Mouse (Mus musculus) G1E (cell line): Measurements from ENCODE around the gene E330017A01Rik. TPM values are rescaled to one million over a fixed set of nuclear protein-coding genes. Genes with fewer than 3 reads are reported as not detected.
"Not testable (repeated sequence)": the region's sequence is repeated elsewhere in the genome, so short reads cannot be mapped to it uniquely, and the experiment has no call there.

Experiments
- ATAC-seq: 2 replicates; pipeline ENCODE4 v1.8.0; 2016; ENCODE audit warnings: mild to moderate bottlenecking; ENCODE audit not compliant: insufficient number of reproducible peaks, poor library complexity, low FRiP score, severe bottlenecking; ENCODE audit errors: extremely low read depth
- DNase-seq: peaks from one replicate; pipeline ENCODE4 v3.0.0; 2012; ENCODE audit warnings: low spot score
- H3K27me3 ChIP-seq: 2 replicates; pipeline ENCODE4 v1.6.1; 2012; ENCODE audit warnings: mild to moderate bottlenecking, low read length, inconsistent platforms; ENCODE audit not compliant: insufficient read depth
- H3K36me3 ChIP-seq: replicated peaks from 2 replicates; pipeline ENCODE3; 2012; ENCODE audit warnings: mild to moderate bottlenecking, inconsistent platforms
- H3K4me1 ChIP-seq: 2 replicates; pipeline ENCODE4 v1.6.1; 2012; ENCODE audit warnings: low read depth, low read length, inconsistent platforms, mixed read lengths; ENCODE audit not compliant: insufficient read depth
- H3K4me3 ChIP-seq: 2 replicates; pipeline ENCODE4 v1.5.1; 2012; ENCODE audit warnings: low read depth, mild to moderate bottlenecking, inconsistent platforms, low read length, moderate library complexity, mixed read lengths
- H3K9me3 ChIP-seq: replicated peaks from 2 replicates; pipeline ENCODE4 v1.6.1; 2012; ENCODE audit warnings: inconsistent platforms
- CTCF ChIP-seq: IDR thresholded peaks from 2 replicates; pipeline ENCODE4 v1.5.1; 2012; ENCODE audit warnings: low read depth, low read length, inconsistent platforms, mixed read lengths
- GATA1 ChIP-seq: IDR thresholded peaks from 2 replicates; pipeline ENCODE4 v1.6.1; 2012; ENCODE audit warnings: borderline replicate concordance, low read length, inconsistent platforms, mixed read lengths
- GATA2 ChIP-seq: IDR thresholded peaks from 2 replicates; pipeline ENCODE4 v1.6.1; 2012; ENCODE audit warnings: low read depth, low read length, inconsistent platforms, borderline replicate concordance
- POLR2AphosphoS5 ChIP-seq: IDR thresholded peaks from 2 replicates; pipeline ENCODE4 v1.6.1; 2012; ENCODE audit warnings: low read depth, low read length, inconsistent platforms; ENCODE audit not compliant: insufficient replicate concordance
- TAL1 ChIP-seq: conservative IDR thresholded peaks from 2 replicates; pipeline ENCODE4 v1.6.1; 2012; ENCODE audit warnings: low read depth, low read length, inconsistent platforms, mixed read lengths
- polyA plus RNA-seq: library from polyadenylated mRNA; stranded (reverse); fragments of >175 nt; gene quantifications from 2 replicates; pipeline ENCODE4 v1.2.3, GENCODE M21; 2012
- total RNA-seq, 2 experiments: library from RNA; stranded (forward) in 1 of 2; stranded (reverse) in 1 of 2; fragments of 200-1000 nt in 1 of 2; fragments of >200 nt in 1 of 2; fragmentation: Nextera tagmentation in 1 of 2; gene quantifications; 2 replicates each; pipeline ENCODE4 v1.2.3; 2014 to 2017

The E330017A01Rik gene
- total and polyA plus RNA-seq, 3 experiments, result 0.11 TPM; not detected in 2

- Histone ChIP-seq H3K9me3 (no peaks in the 10 kb centered on the region), H3K4me3 (peak overlapping the region; percentile 100), H3K27me3 (no peaks in the 10 kb centered on the region), H3K4me1 (peaks cover 59% of the 10 kb centered on the region), H3K36me3 (peaks cover 45% of the 10 kb centered on the region)
- TF ChIP-seq TAL1 (no peak), CTCF (no peak)
- no peak for DNase-seq
- no peak for ATAC-seq
Measured at GRCm38 (mm10) chr16:58671212-58671985, 32.9 kb upstream of the E330017A01Rik start.

- H3K4me1 ChIP-seq, result peaks cover 61% of the 10 kb centered on the region
Measured at GRCm38 (mm10) chr16:58670643-58671042, 32.1 kb upstream of the E330017A01Rik start.

GRCm38 (mm10) chr16:58669917-58670630 lies 31.5 kb upstream of the E330017A01Rik start, which contains the start of gene Cpox:
Cpox (plus strand) TSS chr16:58670292.
- ATAC-seq (peak; percentile 89), DNase-seq (peak; percentile 65)
- no peaks in the 10 kb centered on the region for H3K27me3 ChIP-seq
- peaks cover 63% of the 10 kb centered on the region for H3K4me1 ChIP-seq
- no peaks in the 10 kb centered on the region for H3K9me3 ChIP-seq
- TF ChIP-seq TAL1 (peak; percentile 99), POLR2AphosphoS5 (no peak), CTCF (no peak), GATA1 (no peak), GATA2 (peak; percentile 32; the same call in 1 of the 2 replicates)
- H3K4me3 ChIP-seq, result peak within 1 kb of the TSS; percentile 100
- peaks cover 36% of the 10 kb centered on the region for H3K36me3 ChIP-seq

More at GRCm38 (mm10) chr16:58670643-58671042, 32.1 kb upstream of the E330017A01Rik start:
- DNase-seq (no peak), ATAC-seq (no peak)
- Histone ChIP-seq H3K4me3 (peak overlapping the region; percentile 100), H3K27me3 (no peaks in the 10 kb centered on the region), H3K36me3 (peaks cover 40% of the 10 kb centered on the region), H3K9me3 (no peaks in the 10 kb centered on the region)
- TF ChIP-seq TAL1, result no peak
- TF ChIP-seq POLR2AphosphoS5, result no peak
- no peak for TF ChIP-seq GATA2
- no peak for TF ChIP-seq GATA1
- no peak for TF ChIP-seq CTCF

- no peak for DNase-seq
- peaks cover 62% of the 10 kb centered on the region for H3K4me1 ChIP-seq
Measured at GRCm38 (mm10) chr16:58669264-58669663, 30.7 kb upstream of the E330017A01Rik start.

GRCm38 (mm10) chr16:58668586-58668985 lies 30.0 kb upstream of the E330017A01Rik start:
- H3K4me3 ChIP-seq, result no peak overlapping the region; the same call in 1 of the 2 replicates
- ATAC-seq, result no peak

More at GRCm38 (mm10) chr16:58669264-58669663, 30.7 kb upstream of the E330017A01Rik start:
- peak; percentile 18 for ATAC-seq
- H3K36me3 ChIP-seq, result peaks cover 28% of the 10 kb centered on the region
- H3K4me3 ChIP-seq, result peak overlapping the region; percentile 17; the same call in 1 of the 2 replicates
- TF ChIP-seq GATA2, result no peak
- TF ChIP-seq GATA1, result no peak
- peak; percentile 49; the same call in 1 of the 2 replicates for TF ChIP-seq TAL1
- TF ChIP-seq CTCF, result no peak
- TF ChIP-seq POLR2AphosphoS5, result no peak
- no peaks in the 10 kb centered on the region for H3K9me3 ChIP-seq
- no peaks in the 10 kb centered on the region for H3K27me3 ChIP-seq

GRCm38 (mm10) chr16:58666681-58667080 lies 28.1 kb upstream of the E330017A01Rik start:
- not testable (repeated sequence) for H3K9me3 ChIP-seq, H3K27me3 ChIP-seq, H3K36me3 ChIP-seq, DNase-seq, H3K4me3 ChIP-seq, ATAC-seq
- H3K4me1 ChIP-seq, result peaks cover 73% of the 10 kb centered on the region

More at GRCm38 (mm10) chr16:58668586-58668985, 30.0 kb upstream of the E330017A01Rik start:
- no peaks in the 10 kb centered on the region for H3K9me3 ChIP-seq
- peaks cover 21% of the 10 kb centered on the region for H3K36me3 ChIP-seq
- peaks cover 60% of the 10 kb centered on the region for H3K4me1 ChIP-seq
- DNase-seq, result no peak
- no peaks in the 10 kb centered on the region for H3K27me3 ChIP-seq
- TF ChIP-seq POLR2AphosphoS5, result no peak
- no peak for TF ChIP-seq GATA2
- no peak for TF ChIP-seq GATA1
- no peak for TF ChIP-seq TAL1
- TF ChIP-seq CTCF, result no peak

- not testable (repeated sequence) for H3K36me3 ChIP-seq, H3K27me3 ChIP-seq, ATAC-seq, DNase-seq, H3K9me3 ChIP-seq, H3K4me3 ChIP-seq
- peaks cover 88% of the 10 kb centered on the region for H3K4me1 ChIP-seq
Measured at GRCm38 (mm10) chr16:58665137-58665536, 26.6 kb upstream of the E330017A01Rik start.
